Mouse (Mus musculus) heart, adult 2 months (tissue): ENCODE data around the gene Ubac2. TPM values are rescaled to one million over a fixed set of nuclear protein-coding genes. Genes with fewer than 3 reads are reported as not detected.
A peak's percentile ranks its signal among the peaks of the same experiment; 100 is the strongest.

Experiments
- DNase-seq, 2 experiments: peaks; one replicate each; pipeline ENCODE4 v3.0.0; 2021
- H3K27ac ChIP-seq: fragments of 200-600 bp; 2 replicates; pipeline ENCODE4 v1.8.1; 2022
- H3K27me3 ChIP-seq: fragments of 200-500 bp; 2 replicates; pipeline ENCODE4 v1.6.1; 2012; ENCODE audit warnings: mild to moderate bottlenecking, low read length, inconsistent platforms, mixed read lengths; ENCODE audit not compliant: control insufficient read depth, insufficient read depth
- H3K36me3 ChIP-seq: fragments of 200-500 bp; 2 replicates; pipeline ENCODE4 v1.6.1; 2012; ENCODE audit warnings: low read length, inconsistent platforms; ENCODE audit not compliant: control insufficient read depth, insufficient read depth
- H3K4me1 ChIP-seq: fragments of 200-500 bp; 2 replicates; pipeline ENCODE4 v1.6.1; 2011; ENCODE audit warnings: low read length; ENCODE audit not compliant: control insufficient read depth, insufficient read depth
- H3K4me3 ChIP-seq: fragments of 200-600 bp; 2 replicates; pipeline ENCODE4 v1.8.1; 2022
- H3K79me2 ChIP-seq: fragments of 200-500 bp; replicated peaks from 2 replicates; pipeline ENCODE4 v1.6.1; 2012; ENCODE audit warnings: mild to moderate bottlenecking, inconsistent platforms, low read length, moderate library complexity, mixed read lengths; ENCODE audit not compliant: control insufficient read depth, insufficient read depth
- H3K9ac ChIP-seq: fragments of 200-500 bp; 2 replicates; pipeline ENCODE4 v1.6.1; 2012; ENCODE audit warnings: low read depth, mild to moderate bottlenecking, control low read depth, inconsistent platforms, low read length, mixed read lengths
- CTCF ChIP-seq: fragments of 200-600 bp; IDR thresholded peaks from 2 replicates; pipeline ENCODE4 v1.8.1; 2022; ENCODE audit warnings: antibody characterized with exemption, mild to moderate bottlenecking, moderate library complexity
- EP300 ChIP-seq: fragments of 200-500 bp; IDR thresholded peaks from 2 replicates; pipeline ENCODE4 v1.6.1; 2011; ENCODE audit warnings: low read depth, low read length, control low read depth; ENCODE audit not compliant: insufficient read depth
- POLR2A ChIP-seq: fragments of 200-500 bp; IDR thresholded peaks from 2 replicates; pipeline ENCODE4 v1.6.1; 2011; ENCODE audit warnings: mild to moderate bottlenecking, low read depth, low read length, control low read depth; ENCODE audit not compliant: insufficient read depth
- WGBS: fragments of 180-500 bp; shearing (Covaris S2); methylation state at CpG from one replicate; pipeline ENCODE4 v1.1.7; 2018; 5-methylcytosine and 5-hydroxymethylcytosine counted together
- intact Hi-C: fragments of 180-260 bp; cut with DNase I; formaldehyde crosslinking; loops from one replicate; pipeline ENCODE4 v1.15.1; 2025
- polyA plus RNA-seq: library from polyadenylated mRNA; depleted of rRNA; stranded (reverse); fragments of >200 nt; gene quantifications from 2 replicates; pipeline ENCODE4 v1.2.3, GENCODE M21; 2012
- total RNA-seq, 2 experiments: library from RNA; stranded (reverse); gene quantifications; 2 replicates each; pipeline ENCODE4 v1.2.3; 2021

Gene Ubac2
- total and polyA plus RNA-seq, 3 experiments, result 30.4 to 37.0 (median 31.9) TPM

GRCm38 (mm10) chr14:122002224-122002623, 123.8 kb downstream of the Ubac2 start:
- H3K27ac ChIP-seq, result no peak overlapping the region
- peaks cover 1% of the 10 kb centered on the region; the same call in 1 of the 2 replicates for H3K4me1 ChIP-seq
- TF ChIP-seq EP300 (no peak), POLR2A (no peak), CTCF (no peak)
- H3K4me3 ChIP-seq, result no peak overlapping the region
- no peak overlapping the region for H3K9ac ChIP-seq
- H3K27me3 ChIP-seq, result no peaks in the 10 kb centered on the region
- DNase-seq, result no peak
- no peaks in the 10 kb centered on the region for H3K36me3 ChIP-seq
- H3K79me2 ChIP-seq, result no peaks in the 10 kb centered on the region
- WGBS, result 82% methylated on average over 7 of the region's 7 CpGs
- intact Hi-C loops, result no loop called here

GRCm38 (mm10) chr14:122003812-122004211, 125.4 kb downstream of the Ubac2 start:
- H3K36me3 ChIP-seq, result no peaks in the 10 kb centered on the region
- 0 out of 2 replicates have a peak, but pooled peaks cover 1% of the 10 kb centered on the region for H3K4me1 ChIP-seq
- no peak overlapping the region for H3K4me3 ChIP-seq
- DNase-seq, result no peak
- TF ChIP-seq EP300 (no peak), POLR2A (no peak), CTCF (no peak)
- H3K9ac ChIP-seq, result no peak overlapping the region
- no peaks in the 10 kb centered on the region for H3K79me2 ChIP-seq
- H3K27ac ChIP-seq, result no peak overlapping the region
- intact Hi-C loops, result no loop called here
- no peaks in the 10 kb centered on the region for H3K27me3 ChIP-seq

GRCm38 (mm10) chr14:122008261-122008660, 129.8 kb downstream of the Ubac2 start:
- no peak overlapping the region for H3K4me3 ChIP-seq

GRCm38 (mm10) chr14:122009502-122009901, 131.1 kb downstream of the Ubac2 start:
- Histone ChIP-seq H3K27ac (peak overlapping the region; percentile 45; the same call in 1 of the 2 replicates), H3K9ac (no peak overlapping the region), H3K4me1 (no peaks in the 10 kb centered on the region; the same call in 1 of the 2 replicates), H3K79me2 (no peaks in the 10 kb centered on the region), H3K4me3 (no peak overlapping the region), H3K36me3 (no peaks in the 10 kb centered on the region), H3K27me3 (no peaks in the 10 kb centered on the region)
- TF ChIP-seq POLR2A (no peak), CTCF (no peak), EP300 (no peak)
- intact Hi-C loops, result no loop called here
- 77% methylated on average over 13 of the region's 13 CpGs for WGBS
- peak in 1 of 2 experiments; percentile 65 for DNase-seq

More at GRCm38 (mm10) chr14:122008261-122008660, 129.8 kb downstream of the Ubac2 start:
- Histone ChIP-seq H3K27ac (no peak overlapping the region), H3K27me3 (no peaks in the 10 kb centered on the region), H3K4me1 (no peaks in the 10 kb centered on the region; the same call in 1 of the 2 replicates), H3K79me2 (no peaks in the 10 kb centered on the region), H3K9ac (no peak overlapping the region), H3K36me3 (no peaks in the 10 kb centered on the region)
- TF ChIP-seq EP300 (no peak), CTCF (no peak), POLR2A (no peak)
- intact Hi-C loops, result no loop called here
- 92% methylated on average over 4 of the region's 4 CpGs for WGBS
- no peak for DNase-seq

GRCm38 (mm10) chr14:122010301-122010700, 131.9 kb downstream of the Ubac2 start:
- H3K79me2 ChIP-seq, result no peaks in the 10 kb centered on the region
- DNase-seq, result peak; percentile 49 to 50
- no peaks in the 10 kb centered on the region; the same call in 1 of the 2 replicates for H3K4me1 ChIP-seq
- H3K9ac ChIP-seq, result no peak overlapping the region
- no peaks in the 10 kb centered on the region for H3K27me3 ChIP-seq
- WGBS, result 77% methylated on average over 7 of the region's 7 CpGs
- H3K27ac ChIP-seq, result peak overlapping the region; percentile 45; the same call in 1 of the 2 replicates
- TF ChIP-seq EP300, result no peak
- TF ChIP-seq CTCF, result no peak
- TF ChIP-seq POLR2A, result no peak
- no peaks in the 10 kb centered on the region for H3K36me3 ChIP-seq
- no peak overlapping the region for H3K4me3 ChIP-seq
- intact Hi-C loops, result no loop called here

- intact Hi-C loops, result no loop called here
Measured at GRCm38 (mm10) chr14:122011768-122012167, 133.3 kb downstream of the Ubac2 start.

More at GRCm38 (mm10) chr14:122011768-122012167, 133.3 kb downstream of the Ubac2 start:
- Histone ChIP-seq H3K4me3 (no peak overlapping the region), H3K36me3 (no peaks in the 10 kb centered on the region), H3K9ac (no peak overlapping the region), H3K4me1 (no peaks in the 10 kb centered on the region; the same call in 1 of the 2 replicates), H3K79me2 (no peaks in the 10 kb centered on the region), H3K27me3 (no peaks in the 10 kb centered on the region), H3K27ac (no peak overlapping the region)
- 91% methylated on average over 8 of the region's 8 CpGs for WGBS
- TF ChIP-seq POLR2A, result no peak
- TF ChIP-seq EP300, result no peak
- no peak for TF ChIP-seq CTCF
- no peak for DNase-seq
